18 mouse cellular contexts compared by ENCODE assay signal in genomic region chr9:77716009-77716408, GRCm38 (mm10).
"Had no signal": no experiment of that assay in that cellular context is flagged by ENCODE, and none has a peak within 500 bp of the region (broad histone marks: within the 10 kb centered on the region; RNA-seq: fewer than 3 reads in every experiment).

No protein-coding gene starts in this region.

- H3K4me3 ChIP-seq: midbrain, embryonic 13.5 days; midbrain, embryonic 15.5 days; myocyte; neural tube, embryonic 13.5 days; neural tube, embryonic 15.5 days; stomach, embryonic 15.5 days had no signal

- H3K27me3 ChIP-seq: midbrain, embryonic 13.5 days; midbrain, embryonic 15.5 days; neural tube, embryonic 13.5 days; neural tube, embryonic 15.5 days; stomach, embryonic 15.5 days had no signal

- ATAC-seq: midbrain, embryonic 13.5 days; midbrain, embryonic 15.5 days had no signal

- H3K4me2 ChIP-seq: lung, embryonic 14.5 days; midbrain, embryonic 11.5 days; midbrain, embryonic 13.5 days; midbrain, embryonic 15.5 days; neural tube, embryonic 13.5 days; neural tube, embryonic 15.5 days; stomach, embryonic 15.5 days had no signal

- H3K9me3 ChIP-seq: midbrain, embryonic 13.5 days; midbrain, embryonic 15.5 days; neural tube, embryonic 13.5 days; neural tube, embryonic 15.5 days; stomach, embryonic 15.5 days had no signal

- H3K9ac ChIP-seq: liver, embryonic 14.5 days; lung, embryonic 14.5 days; midbrain, embryonic 13.5 days; midbrain, embryonic 15.5 days; neural tube, embryonic 13.5 days; neural tube, embryonic 15.5 days; stomach, embryonic 15.5 days had no signal

- DNase-seq: lung, adult 18-20 months; lung, embryonic 14.5 days; lung, postnatal 10 days; lung, postnatal 4 days; retina, postnatal 1 day; right cerebral cortex, adult 18-20 months; thymus, adult 2 months; thymus, postnatal 25 days; thymus, postnatal 4 days had no signal

- H3K36me3 ChIP-seq: midbrain, embryonic 13.5 days; midbrain, embryonic 15.5 days; neural tube, embryonic 13.5 days; neural tube, embryonic 15.5 days; stomach, embryonic 15.5 days had no signal

- H3K27ac ChIP-seq: liver, embryonic 14.5 days; midbrain, embryonic 13.5 days; midbrain, embryonic 15.5 days; neural tube, embryonic 13.5 days; neural tube, embryonic 15.5 days; stomach, embryonic 15.5 days; stomach, postnatal 0 days had no signal

- H3K4me1 ChIP-seq: midbrain, embryonic 13.5 days; midbrain, embryonic 15.5 days; neural tube, embryonic 13.5 days; neural tube, embryonic 15.5 days; stomach, embryonic 15.5 days had no signal
